Mouse (Mus musculus): Measurements from ENCODE around the gene Ccdc141.

Gene Ccdc141

DNA sequence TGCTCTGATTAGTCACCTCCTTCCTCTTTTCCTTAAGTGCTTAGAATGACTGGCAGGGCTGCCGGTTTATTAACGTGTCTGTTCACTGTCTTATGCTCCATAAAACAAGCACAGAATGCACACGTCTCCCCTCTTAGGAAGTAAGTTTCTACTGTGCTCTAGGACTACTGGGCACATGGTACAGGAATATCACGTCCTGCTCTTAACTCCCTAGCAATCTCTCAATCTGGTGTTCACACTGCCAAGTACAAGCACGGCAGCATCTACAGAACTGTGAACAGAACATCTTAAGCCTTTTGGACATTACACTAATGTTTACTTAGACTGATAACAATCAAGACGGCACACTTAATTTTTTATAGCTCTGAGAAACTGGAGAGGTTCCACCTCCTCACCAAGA lies 52.3 kb downstream of the Ccdc141 start:
- DNase-seq: no peak

DNA sequence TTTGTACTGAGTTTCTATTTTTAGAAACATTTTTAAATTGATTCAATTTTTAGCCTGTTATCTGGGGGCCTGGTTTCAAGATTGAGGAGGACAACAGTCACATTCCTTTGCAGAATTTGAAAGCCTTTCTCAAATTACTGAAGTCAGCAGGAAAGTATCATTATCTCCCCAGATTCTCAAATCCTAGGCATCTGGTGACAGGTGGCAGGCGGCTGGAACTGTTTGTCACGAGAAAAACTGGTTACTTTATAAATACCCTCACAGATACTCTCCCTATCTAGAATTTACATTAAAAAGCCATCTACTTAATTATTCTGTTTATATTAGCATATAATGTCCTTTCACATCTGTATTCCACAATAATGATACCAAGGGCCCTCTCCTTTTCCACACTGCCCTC lies 56.1 kb downstream of the Ccdc141 start:
- no peak for DNase-seq

DNA sequence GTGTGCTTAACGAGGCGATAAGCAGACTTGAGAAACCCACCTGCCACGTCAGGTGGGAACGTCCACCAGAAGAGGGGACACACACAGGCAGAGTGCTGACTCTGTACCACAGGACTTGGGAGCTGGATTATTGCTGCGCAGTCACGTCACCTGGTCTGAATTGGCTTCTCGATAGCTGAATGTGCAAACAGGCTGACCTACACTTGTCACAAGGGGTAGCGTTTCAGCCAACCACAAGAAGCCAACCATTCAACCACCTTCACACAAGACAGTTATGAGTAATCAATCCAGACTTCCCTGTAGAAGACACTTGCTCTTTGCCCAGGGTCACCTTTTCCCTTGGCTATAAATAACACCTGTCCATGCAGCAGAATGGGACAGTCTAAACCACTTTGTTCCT lies 56.6 kb downstream of the Ccdc141 start:
- DNase-seq: no peak

DNA sequence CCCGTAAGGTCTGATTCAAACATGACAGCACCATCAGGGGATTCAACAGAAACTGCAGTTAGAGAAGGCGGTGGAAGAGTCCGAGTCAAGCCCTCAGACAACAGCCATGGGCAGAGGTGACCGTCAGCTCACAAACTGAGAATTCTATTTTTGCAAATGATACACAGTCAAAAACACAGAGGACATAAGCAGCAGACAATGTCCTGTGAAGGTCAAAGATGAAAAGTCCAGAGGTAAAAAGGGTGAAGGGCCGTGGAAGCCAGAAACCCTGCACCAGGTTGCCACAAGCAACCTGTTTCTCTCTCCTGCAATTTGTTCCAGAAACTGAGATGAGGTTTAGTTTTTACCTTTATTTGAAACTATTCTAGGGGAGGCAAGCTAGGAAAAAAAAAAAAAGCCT lies 57.4 kb downstream of the Ccdc141 start:
- DNase-seq: no peak

DNA sequence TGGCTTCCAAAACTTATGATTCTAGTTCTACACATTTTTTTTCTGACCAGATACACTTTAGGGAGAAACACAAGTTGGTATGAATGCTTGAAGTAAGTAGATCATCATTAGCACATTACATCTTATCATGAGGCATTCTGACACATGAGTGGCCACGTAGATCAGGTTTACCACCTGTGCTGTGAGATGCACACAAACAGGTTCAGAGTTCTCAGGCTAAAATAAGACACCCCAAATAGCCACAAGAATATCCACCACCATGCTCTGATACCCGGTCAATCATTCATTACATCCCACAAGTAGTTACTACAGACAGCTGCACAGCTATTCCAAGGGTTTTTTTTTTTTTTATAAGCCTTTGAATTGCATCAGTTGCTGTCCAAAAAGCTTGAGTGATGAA lies 59.3 kb downstream of the Ccdc141 start:
- DNase-seq: no peak

DNA sequence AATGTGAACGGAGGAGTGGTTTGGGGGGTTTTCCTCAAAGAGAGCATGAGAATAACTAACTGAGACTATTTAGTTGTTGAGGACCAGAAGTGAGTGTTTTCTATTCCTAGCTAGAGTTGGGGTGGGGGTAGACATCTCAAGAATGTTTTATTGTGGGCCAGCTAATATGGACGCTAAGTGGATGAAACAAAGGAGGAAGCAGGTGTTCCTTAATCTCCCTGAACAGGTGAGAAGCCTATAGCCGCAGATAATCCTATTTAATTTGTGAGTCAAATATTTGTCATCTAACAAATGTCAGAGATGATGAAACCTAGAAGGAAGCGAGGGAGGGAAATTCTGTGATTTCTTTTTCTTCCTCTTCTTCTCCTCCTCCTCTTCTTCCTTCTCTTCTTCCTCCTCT lies 60.1 kb downstream of the Ccdc141 start:
- no peak for DNase-seq

DNA sequence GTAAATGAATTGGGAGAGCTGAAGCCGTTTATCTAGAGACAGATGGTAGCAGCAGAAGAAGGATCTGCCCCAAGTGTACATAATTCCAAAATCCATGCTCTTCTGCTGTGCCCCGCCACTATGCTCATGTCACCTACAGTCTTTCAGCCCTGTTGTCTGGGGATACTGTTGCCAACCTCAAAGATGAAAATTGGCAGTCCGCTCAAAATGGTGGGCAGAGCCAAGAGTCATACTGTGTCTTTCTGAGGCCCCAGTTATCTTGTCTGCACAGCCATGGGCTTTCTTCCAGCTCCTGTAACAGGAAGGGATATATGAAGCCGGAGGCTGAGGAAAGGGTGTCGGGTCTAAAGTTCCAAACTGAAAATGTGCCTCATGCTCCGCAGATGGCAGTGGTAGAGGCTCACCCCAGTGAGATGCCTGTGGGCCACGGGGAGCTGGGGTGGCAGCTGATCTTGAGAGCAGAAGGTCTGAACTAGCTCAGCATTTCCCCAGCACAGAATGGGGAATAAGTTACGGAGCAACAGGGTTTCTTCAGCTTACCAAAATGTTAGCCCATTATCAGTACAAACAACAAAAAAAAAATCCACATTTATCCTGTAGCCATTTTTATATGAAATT lies 60.8 kb downstream of the Ccdc141 start:
- no peak for DNase-seq

DNA sequence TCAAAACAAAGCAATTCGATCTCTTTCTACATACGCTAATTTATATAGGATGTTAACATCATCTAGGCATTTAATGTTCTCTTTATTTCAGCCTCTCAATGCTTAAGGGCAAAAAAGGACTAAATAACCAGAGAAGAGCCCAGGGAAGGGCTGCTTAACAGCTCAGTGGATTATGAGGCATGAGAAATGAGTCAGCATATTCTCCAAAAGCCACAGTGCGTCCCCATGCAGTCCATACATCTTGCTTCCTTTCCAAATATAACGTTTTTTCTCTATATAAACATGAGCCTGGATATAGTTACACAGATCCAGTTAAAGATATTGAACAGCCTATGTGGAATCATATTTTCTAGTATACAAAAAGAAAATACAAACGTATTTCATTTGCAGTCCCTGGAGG lies 61.9 kb downstream of the Ccdc141 start:
- no peak for DNase-seq

DNA sequence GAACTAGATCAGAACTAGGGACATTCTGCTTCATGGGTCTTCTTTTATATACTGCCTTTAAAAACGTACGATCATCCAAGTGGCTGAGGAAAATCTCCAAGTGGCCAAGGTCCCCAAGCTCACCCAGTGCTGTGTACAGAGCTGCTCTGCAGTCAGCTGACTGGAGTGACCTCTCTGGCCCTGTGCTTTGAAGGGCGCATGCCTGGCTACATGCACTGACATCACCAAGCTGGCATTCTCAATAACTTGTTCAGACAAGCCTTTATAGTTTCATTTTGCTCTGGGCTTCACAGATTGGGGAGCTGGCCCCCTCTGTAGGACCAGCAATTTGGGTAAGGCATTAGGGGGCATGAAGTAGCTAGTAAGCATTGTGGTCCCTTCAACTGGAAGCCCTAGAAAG lies 64.3 kb downstream of the Ccdc141 start:
- DNase-seq: no peak

DNA sequence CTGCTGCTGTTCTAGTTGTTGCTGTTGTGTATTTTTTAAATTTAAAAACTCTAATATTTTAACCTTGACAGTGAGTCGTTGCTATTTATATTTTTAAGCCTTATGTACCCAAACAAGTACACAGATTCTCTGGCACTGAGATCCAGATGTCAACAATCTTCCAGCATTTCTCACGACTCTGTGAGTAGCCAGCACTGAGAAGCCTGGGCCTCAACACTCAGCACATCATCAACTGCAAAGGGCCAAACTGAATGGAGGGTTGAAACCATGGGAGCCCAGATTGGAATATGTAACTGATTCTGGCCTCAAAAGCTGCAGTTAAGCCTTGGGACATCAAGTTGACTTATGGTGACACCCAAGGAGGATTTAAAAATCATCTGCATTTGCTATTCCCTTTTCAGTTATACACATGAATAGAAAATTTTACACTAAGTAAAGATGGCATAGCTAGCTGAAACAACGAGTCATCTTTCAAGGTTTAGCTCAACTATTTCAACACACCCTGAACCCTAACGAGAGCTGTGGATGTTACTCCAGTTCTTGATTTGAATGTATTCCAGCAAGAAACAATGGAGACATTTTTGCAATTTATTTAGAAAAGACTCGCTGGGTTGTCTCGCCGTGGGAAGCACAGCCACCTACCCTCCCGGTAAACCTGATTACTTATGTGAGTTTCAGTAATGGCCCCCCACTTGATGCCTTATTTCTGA lies 65.3 kb downstream of the Ccdc141 start:
- DNase-seq: no peak

DNA sequence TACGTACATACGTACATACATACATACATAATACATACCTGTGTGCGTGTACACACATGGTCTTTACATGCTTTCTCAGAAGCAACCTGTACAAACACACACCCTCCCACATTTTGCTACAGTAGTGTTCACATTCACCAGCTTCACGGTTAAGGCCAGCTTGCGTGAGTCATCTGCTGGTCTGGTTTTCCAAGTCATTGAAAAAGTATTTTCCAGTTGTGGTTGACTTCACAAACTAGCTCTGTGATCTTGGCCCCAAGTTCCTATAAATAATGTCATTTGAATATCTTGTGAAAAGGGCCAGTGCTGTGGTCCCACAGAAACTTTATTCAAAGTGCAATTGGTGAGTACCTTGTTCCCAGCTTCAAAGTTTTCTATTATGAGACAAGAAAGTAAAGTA lies 67.9 kb downstream of the Ccdc141 start:
- DNase-seq: no peak

DNA sequence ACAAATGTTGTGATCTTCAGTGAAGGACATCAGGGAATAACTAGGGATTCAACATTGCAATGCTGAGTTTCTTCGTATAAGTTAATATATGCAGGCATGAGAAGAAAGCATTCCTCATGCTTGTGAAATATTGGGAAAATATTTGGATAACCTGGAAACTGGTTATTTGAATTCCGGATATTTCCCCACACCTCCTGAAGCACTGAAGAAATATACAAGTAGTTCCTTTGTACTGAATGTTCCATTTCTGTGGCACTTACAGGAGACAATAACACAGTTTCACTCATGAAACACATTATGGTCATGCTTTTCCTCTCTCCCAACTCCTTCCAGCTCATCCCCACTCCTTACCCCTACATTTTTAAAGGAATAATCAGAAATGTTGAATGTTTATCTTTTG lies 70.6 kb downstream of the Ccdc141 start:
- DNase-seq: no peak

DNA sequence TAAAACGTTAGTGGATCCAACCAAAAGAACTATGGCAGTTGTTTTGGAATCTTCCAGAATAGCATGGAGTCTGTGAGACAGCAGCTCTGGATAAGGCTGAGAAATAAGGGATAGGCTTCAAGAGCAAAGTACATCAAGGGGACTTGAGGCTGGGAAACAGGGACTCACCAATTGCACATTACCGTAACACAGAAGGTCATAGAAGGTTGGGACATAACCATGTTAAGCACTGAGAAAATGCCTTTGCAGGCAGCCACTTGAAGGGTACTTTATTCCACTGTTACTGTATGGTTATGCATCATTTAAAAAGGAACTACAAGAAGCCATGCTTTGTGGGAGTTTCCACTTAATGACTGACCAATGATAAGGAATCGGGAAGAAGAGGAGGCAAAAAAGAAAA lies 71.7 kb downstream of the Ccdc141 start:
- DNase-seq: no peak

DNA sequence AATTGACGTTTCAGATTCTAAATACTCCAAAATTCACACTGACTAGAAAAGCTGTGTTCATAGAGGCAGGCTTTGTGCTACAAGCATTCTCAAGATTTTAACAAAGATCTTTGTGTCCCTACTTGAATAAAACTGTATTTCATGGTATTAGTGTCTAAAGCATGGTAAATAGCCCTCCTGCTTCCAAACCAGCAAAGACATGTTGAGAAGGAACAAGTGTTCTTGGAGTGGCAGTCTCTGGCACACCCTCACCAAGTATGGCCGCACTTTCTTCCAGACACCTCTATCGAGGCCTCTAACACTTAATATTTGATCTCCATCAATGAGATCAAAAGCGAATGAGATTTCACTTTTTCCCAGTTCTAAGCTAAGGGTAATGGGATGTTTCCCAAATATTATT lies 78.7 kb downstream of the Ccdc141 start:
- DNase-seq: no peak

DNA sequence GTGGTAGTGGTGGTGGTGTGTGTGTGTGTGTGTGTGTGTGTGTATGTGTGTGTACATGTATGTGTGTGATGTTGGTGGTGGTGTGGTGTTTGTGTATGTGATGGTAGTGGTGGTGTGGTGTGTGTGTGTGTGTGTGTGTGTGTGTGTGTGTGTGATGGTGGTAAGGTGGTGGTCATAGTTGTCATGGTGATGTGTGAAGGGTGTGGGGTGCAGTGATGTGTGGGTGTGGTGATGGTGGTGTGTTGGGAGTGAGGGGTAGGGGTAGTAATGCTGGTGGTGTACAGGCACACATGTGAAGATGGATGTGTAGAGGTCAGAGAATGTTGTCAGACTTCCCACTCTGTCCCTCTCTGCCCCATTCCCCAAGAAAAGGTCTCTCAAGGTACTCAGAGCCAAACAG lies 85.1 kb downstream of the Ccdc141 start:
- no peak for DNase-seq

DNA sequence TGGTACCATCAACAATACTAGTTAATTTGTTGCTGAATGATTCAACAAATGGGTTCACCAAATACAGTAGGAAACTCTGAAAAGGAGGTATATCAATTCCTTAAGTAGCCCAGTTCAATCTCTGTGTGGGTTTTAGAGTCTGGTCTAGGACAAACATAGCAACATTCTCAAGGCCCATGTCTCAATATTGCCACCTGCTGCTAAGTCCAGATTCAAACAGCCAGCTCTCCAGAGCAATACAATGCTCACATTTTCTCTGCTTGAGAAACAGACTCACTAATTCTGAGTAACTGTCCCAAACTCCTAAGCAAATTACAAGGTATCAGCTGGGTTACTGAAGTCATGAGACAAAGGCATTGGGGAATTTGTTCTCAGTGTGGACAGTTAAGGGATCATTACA lies 85.8 kb downstream of the Ccdc141 start:
- no peak for DNase-seq

DNA sequence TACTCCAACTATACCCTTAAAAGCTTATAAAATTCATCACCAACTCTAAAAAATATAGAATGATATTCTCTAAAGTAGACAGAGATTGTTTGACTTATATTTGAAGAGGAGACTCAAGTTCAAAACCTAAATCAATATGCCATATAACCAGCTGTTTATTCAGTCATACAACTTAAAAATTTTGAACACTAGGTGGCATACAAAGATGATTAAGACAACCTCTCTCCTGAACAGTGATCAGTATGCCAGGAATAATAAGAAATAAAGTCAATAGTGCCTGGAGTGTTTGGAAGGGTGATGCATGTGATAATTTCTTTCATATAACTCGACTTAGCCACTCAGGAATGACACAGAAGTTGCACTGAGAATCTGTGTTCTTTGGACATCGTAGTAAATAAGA lies 89.3 kb downstream of the Ccdc141 start:
- no peak for DNase-seq

DNA sequence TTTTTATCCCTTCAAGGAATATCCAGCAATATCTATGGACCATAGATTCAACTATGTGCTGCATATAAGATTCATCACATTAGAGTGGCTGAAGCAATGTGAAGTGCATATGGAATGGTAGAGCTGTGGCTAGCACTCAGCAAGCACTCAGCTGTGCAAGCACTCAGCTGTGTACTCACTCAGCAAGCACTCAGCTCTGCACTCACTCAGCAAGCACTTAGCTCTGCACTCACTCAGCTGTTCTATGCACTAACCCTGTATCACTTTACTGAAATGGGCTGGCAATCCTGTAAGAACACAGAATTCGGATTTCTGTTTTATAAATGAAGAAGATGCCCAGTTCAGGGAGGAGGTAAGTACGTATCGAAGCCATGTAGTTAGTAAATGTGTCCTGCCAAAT lies 89.8 kb downstream of the Ccdc141 start:
- no peak for DNase-seq

DNA sequence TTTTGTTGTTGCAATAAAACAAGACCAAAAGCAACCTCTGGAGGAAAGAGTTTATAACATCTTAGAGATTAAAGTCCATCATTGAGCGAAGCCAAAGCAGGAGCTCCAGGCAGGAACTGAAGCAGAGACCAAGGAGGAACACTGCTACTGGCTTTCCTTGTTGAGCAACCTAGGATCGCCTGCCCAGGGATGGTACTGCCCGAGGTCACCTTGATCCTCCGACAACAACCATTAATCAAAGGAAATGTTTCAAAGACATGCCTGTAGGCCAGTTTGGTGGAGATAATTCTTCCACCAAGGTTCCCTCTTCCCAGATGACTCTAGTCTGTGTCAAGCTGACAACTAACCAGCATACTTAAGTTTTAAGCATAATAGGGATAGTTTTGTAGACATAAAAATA lies 91.7 kb downstream of the Ccdc141 start:
- DNase-seq: no peak

DNA sequence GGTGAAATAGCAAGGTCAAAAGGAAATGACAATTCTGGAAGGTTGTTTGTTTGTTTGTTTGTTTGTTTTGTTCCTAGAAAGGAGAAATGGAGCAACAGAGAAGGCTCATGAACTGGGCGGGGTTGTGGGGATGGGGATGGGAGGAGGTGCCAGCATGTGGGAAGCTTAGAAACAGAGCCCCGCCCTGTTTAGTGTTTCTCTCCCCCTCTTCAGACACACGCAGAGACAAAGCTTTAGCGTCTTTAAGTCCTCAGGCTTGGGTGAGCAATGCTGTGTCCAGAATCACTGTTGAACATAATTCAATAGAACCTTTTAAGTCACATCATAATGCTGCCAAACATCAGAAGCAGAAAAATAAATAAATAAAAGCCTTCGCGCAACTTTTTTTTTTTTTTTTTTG lies 96.1 kb downstream of the Ccdc141 start:
- DNase-seq: no peak

DNA sequence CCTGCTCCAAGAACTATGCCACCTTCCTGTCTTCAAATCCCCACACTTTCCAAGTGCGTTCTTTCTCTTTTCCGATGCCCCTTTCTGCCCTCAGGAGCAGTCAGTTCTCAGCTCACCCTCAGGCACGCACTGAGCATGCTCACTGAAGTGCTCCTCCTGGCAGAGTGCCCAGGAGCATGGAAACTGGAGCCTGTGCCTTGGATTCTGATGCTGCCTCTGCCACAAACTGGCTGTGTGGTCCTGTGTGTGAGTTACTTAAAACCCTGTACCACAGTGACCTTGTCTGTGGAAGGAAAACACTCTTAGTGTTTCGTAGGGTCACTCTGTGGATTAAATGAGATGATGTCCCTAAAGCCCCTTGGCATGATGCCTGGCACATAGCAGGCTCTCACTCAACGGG lies 96.5 kb downstream of the Ccdc141 start:
- DNase-seq: no peak

DNA sequence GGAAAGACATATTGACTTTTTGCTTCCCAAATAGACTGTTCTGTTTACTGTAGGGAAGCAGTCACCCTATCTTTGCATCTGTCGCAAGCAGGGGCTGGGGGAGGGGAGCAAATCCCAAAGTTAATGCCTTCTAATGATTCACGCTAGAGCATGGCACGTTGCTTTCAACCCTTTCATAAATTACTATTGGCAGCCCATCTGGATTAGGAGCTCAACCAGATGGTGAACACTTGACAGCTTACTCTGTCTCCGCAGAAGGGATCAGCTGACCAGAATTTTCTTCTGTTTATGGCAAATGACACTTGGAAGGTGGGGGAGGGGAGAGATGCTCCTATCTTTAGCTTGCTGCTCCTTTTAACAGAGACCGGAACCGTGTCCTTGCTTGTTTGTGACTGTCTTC lies 105.1 kb downstream of the Ccdc141 start:
- no peak for DNase-seq

DNA sequence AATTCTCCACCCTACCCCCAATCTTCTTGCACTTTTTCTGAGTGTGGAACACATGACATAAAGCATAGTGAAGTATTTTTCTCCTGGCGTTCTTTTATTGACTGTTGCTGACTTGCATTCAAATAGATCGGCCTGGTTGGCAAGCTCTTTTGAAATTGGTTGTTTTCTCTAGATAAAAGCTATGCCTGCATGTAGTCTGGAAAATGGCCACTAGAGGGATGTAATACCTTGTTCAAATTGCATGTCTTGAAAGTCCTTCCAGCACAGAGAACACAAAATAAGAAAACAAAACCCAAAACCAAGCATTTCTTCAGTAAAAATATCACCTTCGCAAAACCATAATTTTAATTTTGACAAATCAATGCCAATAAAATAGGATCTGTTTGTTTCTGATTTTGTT lies 108.6 kb downstream of the Ccdc141 start:
- peak; percentile 34 for DNase-seq

DNA sequence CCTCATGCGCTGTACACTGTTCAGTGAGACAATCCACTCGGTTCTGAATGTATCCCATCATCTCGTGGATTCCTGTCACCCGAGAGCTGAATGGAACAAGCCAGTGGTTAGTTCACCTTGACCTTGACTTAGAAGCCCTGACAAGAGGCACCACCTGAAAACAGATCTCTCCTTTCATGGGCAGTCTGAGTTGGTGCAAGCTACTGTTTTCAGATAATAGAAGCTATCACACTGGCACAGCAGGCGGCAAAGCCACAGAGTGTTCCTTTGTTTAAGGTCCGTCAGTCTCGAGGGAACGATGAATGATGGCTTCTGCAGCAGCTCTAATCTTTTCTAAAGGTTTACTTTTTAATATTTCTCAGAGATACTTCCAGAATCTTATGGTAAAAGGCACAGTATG lies 110.8 kb downstream of the Ccdc141 start:
- no peak for DNase-seq

DNA sequence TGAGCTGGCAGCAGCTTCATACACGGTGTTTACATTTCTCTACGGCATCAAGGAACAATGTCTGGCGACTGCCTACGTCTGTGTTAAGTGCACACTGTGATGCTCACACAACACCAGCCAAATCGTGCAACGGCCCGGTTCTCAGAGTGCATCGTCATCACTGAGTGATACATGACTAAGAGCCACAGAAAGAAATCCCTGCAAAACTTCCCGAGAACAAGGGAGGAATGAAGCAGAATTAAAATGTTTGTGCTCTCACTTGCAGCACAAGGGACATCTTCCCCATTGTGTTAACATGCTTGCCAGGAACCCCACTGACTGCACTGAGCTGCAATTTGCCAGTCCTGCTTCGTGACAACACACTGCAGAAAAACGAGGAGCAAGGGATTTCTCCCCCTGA lies 114.1 kb downstream of the Ccdc141 start:
- DNase-seq: no peak
